Mouse (Mus musculus): ENCODE results near the gene Nrxn3.

GRCm38 (mm10) chr12:90202501-90202900, 1479.8 kb downstream of the Nrxn3 start:
- TF ChIP-seq CTCF (IDR thresholded peaks at IDR 0.05; ENCODE audit: control insufficient read depth, insufficient read depth, insufficient replicate concordance, low read depth, low read length) (no peak), POLR2A (IDR thresholded peaks at IDR 0.05; ENCODE audit: control insufficient read depth, low read depth, low read length) (no peak)
